Mouse (Mus musculus) spleen, postnatal 4 days (tissue): ENCODE data around the gene Pdha2.

Experiments
- DNase-seq, 2 experiments: peaks; one replicate each; pipeline ENCODE4 v3.0.0; 2022; ENCODE audit warnings: low spot score in 2 of 2

Gene Pdha2

GRCm38 (mm10) chr3:141212255-141212654 lies at the start of gene Pdha2:
Gene Pdha2, minus strand, starts transcription at chr3:141212355.
- no peak for DNase-seq

GRCm38 (mm10) chr3:141260518-141260917 lies 48.4 kb upstream of the Pdha2 start:
- DNase-seq, result no peak

GRCm38 (mm10) chr3:141251440-141251839 lies 39.3 kb upstream of the Pdha2 start:
- DNase-seq, result no peak

GRCm38 (mm10) chr3:141244725-141245298 lies 32.7 kb upstream of the Pdha2 start:
- DNase-seq, result no peak

GRCm38 (mm10) chr3:141238071-141238470 lies 25.9 kb upstream of the Pdha2 start:
- DNase-seq, result no peak

- DNase-seq, result no peak
These were observed 17.0 kb upstream of the Pdha2 start for GRCm38 (mm10) chr3:141229148-141229547.

GRCm38 (mm10) chr3:141222339-141222738 lies 10.2 kb upstream of the Pdha2 start:
- no peak for DNase-seq

GRCm38 (mm10) chr3:141218561-141218960 lies 6.4 kb upstream of the Pdha2 start:
- DNase-seq, result no peak

GRCm38 (mm10) chr3:141216999-141217398 lies 4.8 kb upstream of the Pdha2 start:
- DNase-seq, result no peak

GRCm38 (mm10) chr3:141216237-141216636 lies 4.1 kb upstream of the Pdha2 start:
- DNase-seq, result no peak

- no peak for DNase-seq
These were observed 2.6 kb upstream of the Pdha2 start for GRCm38 (mm10) chr3:141214789-141215188.

GRCm38 (mm10) chr3:141214197-141214596 lies 2.0 kb upstream of the Pdha2 start:
- no peak for DNase-seq

- no peak for DNase-seq
These were observed 511 bp downstream of the Pdha2 start for GRCm38 (mm10) chr3:141211644-141212043.

- DNase-seq, result no peak
These were observed 10.4 kb downstream of the Pdha2 start for GRCm38 (mm10) chr3:141201766-141202165.

GRCm38 (mm10) chr3:141197308-141197861 lies 14.8 kb downstream of the Pdha2 start:
- DNase-seq, result no peak

GRCm38 (mm10) chr3:141191653-141192052 lies 20.5 kb downstream of the Pdha2 start:
- DNase-seq, result no peak

- no peak for DNase-seq
These were observed 21.7 kb downstream of the Pdha2 start for GRCm38 (mm10) chr3:141190429-141190828.

- DNase-seq, result no peak
These were observed 51.2 kb downstream of the Pdha2 start for GRCm38 (mm10) chr3:141160986-141161385.
